Comparison of ENCODE assay signal across 13 mouse cellular contexts in genomic region chr4:139213086-139213485, GRCm38 (mm10). TPM values are rescaled to one million over a fixed set of nuclear protein-coding genes. Genes with fewer than 3 reads are reported as not detected.
A peak's percentile ranks its signal among the peaks of the same experiment; 100 is the strongest.
DNase-seq lines count a peak whose midpoint lies in the region; ATAC-seq lines count a peak whose summit lies in the region.
"Had no signal": no experiment of that assay in that cellular context is flagged by ENCODE, and none has a peak within 500 bp of the region (broad histone marks: within the 10 kb centered on the region; RNA-seq: fewer than 3 reads in every experiment).

No protein-coding gene starts in this region.

- H3K4me1 ChIP-seq in heart, embryonic 16.5 days (ENCODE audit: control insufficient read depth, insufficient read depth, low read length), result peaks cover 43% of the 10 kb centered on the region
- peaks cover 99% of the 10 kb centered on the region for H3K4me1 ChIP-seq in megakaryocyte, embryonic 14.5 days
- peaks cover 87% of the 10 kb centered on the region for H3K4me1 ChIP-seq in limb, embryonic 15.5 days
- peaks cover 70% of the 10 kb centered on the region for H3K4me1 ChIP-seq in kidney, embryonic 15.5 days

- no peak for ATAC-seq in heart, embryonic 16.5 days (replicated peaks; ENCODE audit: extremely low read depth, insufficient read depth, low FRiP score)
- ATAC-seq in megakaryocyte, adult 5-6 weeks (ENCODE audit: poor library complexity, severe bottlenecking), result no peak
- ATAC-seq in limb, embryonic 15.5 days (ENCODE audit: insufficient number of reproducible peaks, low FRiP score, low TSS enrichment, low read depth), result no peak
- no peak for ATAC-seq in kidney, embryonic 15.5 days (replicated peaks; ENCODE audit: low FRiP score)
- ATAC-seq: CD4-positive, CD25-positive, alpha-beta regulatory T cell, adult 4 months; forebrain, postnatal 0 days had no signal

- H3K9me3 ChIP-seq in heart, embryonic 16.5 days (replicated peaks; ENCODE audit: control insufficient read depth, low read length), result no peaks in the 10 kb centered on the region
- H3K9me3 ChIP-seq in megakaryocyte, embryonic 14.5 days, result no peaks in the 10 kb centered on the region
- no peaks in the 10 kb centered on the region for H3K9me3 ChIP-seq in limb, embryonic 15.5 days
- H3K9me3 ChIP-seq in kidney, embryonic 15.5 days (replicated peaks), result no peaks in the 10 kb centered on the region
- H3K9me3 ChIP-seq: midbrain, embryonic 12.5 days had no signal

- no peak overlapping the region for H3K4me2 ChIP-seq in heart, embryonic 16.5 days (ENCODE audit: low read depth, low read length)
- no peak overlapping the region for H3K4me2 ChIP-seq in limb, embryonic 15.5 days
- H3K4me2 ChIP-seq in kidney, embryonic 15.5 days, result no peak overlapping the region
- H3K4me2 ChIP-seq: midbrain, embryonic 12.5 days had no signal

- no peaks in the 10 kb centered on the region for H3K27me3 ChIP-seq in heart, embryonic 16.5 days (ENCODE audit: control insufficient read depth, insufficient read depth, low read length)
- H3K27me3 ChIP-seq in megakaryocyte, embryonic 14.5 days (replicated peaks), result no peaks in the 10 kb centered on the region
- no peaks in the 10 kb centered on the region for H3K27me3 ChIP-seq in limb, embryonic 15.5 days
- no peaks in the 10 kb centered on the region for H3K27me3 ChIP-seq in kidney, embryonic 15.5 days
- H3K27me3 ChIP-seq: midbrain, embryonic 12.5 days had no signal

- no peak for DNase-seq in heart, postnatal 25 days (ENCODE audit: low spot score)
- no peak for DNase-seq in right cerebral cortex, adult 18-20 months
- DNase-seq: adrenal gland, postnatal 10 days; cerebellum, adult 9-10 months; forebrain, postnatal 0 days; lung, embryonic 14.5 days had no signal

- H3K9ac ChIP-seq in heart, embryonic 16.5 days (ENCODE audit: low read length), result no peak overlapping the region
- H3K9ac ChIP-seq in limb, embryonic 15.5 days, result no peak overlapping the region
- H3K9ac ChIP-seq in kidney, embryonic 15.5 days, result no peak overlapping the region
- H3K9ac ChIP-seq: forebrain, postnatal 0 days; midbrain, embryonic 12.5 days had no signal

- H3K4me3 ChIP-seq in heart, embryonic 16.5 days (ENCODE audit: low read length), result no peak overlapping the region
- H3K4me3 ChIP-seq in megakaryocyte, embryonic 14.5 days (replicated peaks), result peak overlapping the region; percentile 3
- H3K4me3 ChIP-seq in limb, embryonic 15.5 days, result no peak overlapping the region
- no peak overlapping the region for H3K4me3 ChIP-seq in kidney, embryonic 15.5 days (replicated peaks)
- H3K4me3 ChIP-seq: midbrain, embryonic 12.5 days had no signal

- 69% methylated on average over 10 of the region's 10 CpGs for WGBS in heart, embryonic 16.5 days
- 85% methylated on average over 10 of the region's 10 CpGs for WGBS in limb, embryonic 15.5 days
- WGBS in kidney, embryonic 15.5 days, result 85% methylated on average over 10 of the region's 10 CpGs

- intact Hi-C loops in heart, postnatal 25 days (cut with DNase I), result no loop called here

- H3K36me3 ChIP-seq in heart, embryonic 16.5 days (ENCODE audit: control insufficient read depth, insufficient read depth), result no peaks in the 10 kb centered on the region
- peaks cover 95% of the 10 kb centered on the region for H3K36me3 ChIP-seq in megakaryocyte, embryonic 14.5 days (replicated peaks; ENCODE audit: low read length)
- peaks cover 6% of the 10 kb centered on the region; the same call in 1 of the 2 replicates for H3K36me3 ChIP-seq in limb, embryonic 15.5 days
- H3K36me3 ChIP-seq in kidney, embryonic 15.5 days, result peaks cover 23% of the 10 kb centered on the region

- peak overlapping the region; percentile 80; the same call in 1 of the 2 replicates for H3K27ac ChIP-seq in heart, embryonic 16.5 days (ENCODE audit: low read length)
- H3K27ac ChIP-seq in limb, embryonic 15.5 days, result 0 out of 2 replicates have a peak overlapping the region, but pooled peaks have one; percentile 55
- H3K27ac ChIP-seq in kidney, embryonic 15.5 days, result no peak overlapping the region
- H3K27ac ChIP-seq: midbrain, embryonic 12.5 days had no signal

RNA-seq across cellular contexts. Expression of gene Capzb, which starts 20.4 kb away (rescaled TPM):
- polyA plus RNA-seq in heart, embryonic 16.5 days (2015; fragmentation: Nextera tagmentation; extraction: Ambion mirVana), result 382 and 385 TPM in 2 replicates
- total RNA-seq in heart, postnatal 25 days (2021), result 100 to 1,000 TPM; 415 to 449 TPM
- 104 and 238 TPM in 2 replicates for polyA plus RNA-seq in megakaryocyte, embryonic 14.5 days (2012; ENCODE audit: insufficient read depth, low replicate concordance)
- 683 and 689 TPM in 2 replicates for total RNA-seq in megakaryocyte, adult 5-6 weeks (2015)
- total RNA-seq in megakaryocyte, adult 5-6 weeks (2017), result 251 and 275 TPM in 2 replicates
- polyA plus RNA-seq in limb, embryonic 15.5 days (2015; fragmentation: Nextera tagmentation; extraction: Ambion mirVana), result 399 and 425 TPM in 2 replicates
- 392 and 395 TPM in 2 replicates for polyA plus RNA-seq in kidney, embryonic 15.5 days (2015; fragmentation: Nextera tagmentation; extraction: Ambion mirVana)
